Mouse (Mus musculus): ENCODE data around the gene Gm45208. TPM values are rescaled to one million over a fixed set of nuclear protein-coding genes. Genes with fewer than 3 reads are reported as not detected.

Gm45208 gene
- not detected for polyA plus RNA-seq (2017; shearing (Covaris generic))

GRCm38 (mm10) chrX:7721514-7722281, at the start of gene Gm45208:
Gene Gm45208 (plus strand): TSS chrX:7722245.

DNA sequence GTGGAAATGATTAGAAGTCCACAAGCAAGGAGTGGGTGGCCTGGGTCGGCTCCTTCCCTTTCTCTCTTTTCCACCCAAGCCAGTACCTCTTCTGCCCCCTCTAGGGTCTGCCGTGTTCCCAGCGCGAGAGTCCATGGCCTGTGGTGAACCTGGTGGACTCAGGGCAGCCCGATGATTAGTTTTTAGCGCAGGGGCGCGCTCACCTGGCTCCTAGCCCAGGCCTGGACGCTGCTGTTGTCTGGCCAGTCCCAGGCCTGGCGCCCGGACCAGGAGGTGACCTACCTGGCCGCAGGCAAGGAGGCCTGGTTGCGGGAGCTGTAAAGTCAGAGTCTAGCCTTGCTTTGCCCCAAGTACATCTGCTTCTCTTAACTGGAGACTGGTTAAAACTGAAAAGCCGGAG, 41.2 kb upstream of the Gm45208 start, which contains the start of gene Magix:
Gene Magix, minus strand, starts transcription at position 388 of the 400 bp plus-strand sequence.

DNA sequence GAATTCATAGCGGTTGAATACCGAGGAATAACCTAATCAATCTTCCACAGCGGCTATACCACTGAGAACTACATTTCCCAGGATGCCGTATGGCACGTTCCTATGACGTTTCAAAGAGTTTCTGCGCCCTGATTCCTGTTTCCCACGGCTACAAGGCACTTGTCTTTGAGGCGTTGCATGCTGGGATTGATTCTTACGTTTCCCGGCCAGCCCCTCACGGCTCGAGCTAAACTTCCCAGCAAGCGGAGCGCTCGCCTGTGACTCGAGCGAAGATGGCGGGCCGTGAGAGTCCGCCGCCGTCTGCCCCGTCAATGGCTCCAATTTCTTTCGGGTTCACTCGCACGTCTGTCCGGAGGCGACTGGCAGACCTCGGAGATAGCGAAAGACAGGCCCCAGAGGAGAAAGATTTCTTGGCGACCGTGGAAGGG, 25.1 kb upstream of the Gm45208 start, which contains the start of gene Gpkow:
Gene Gpkow, plus strand, starts transcription at position 178 of the 428 bp plus-strand sequence.

DNA sequence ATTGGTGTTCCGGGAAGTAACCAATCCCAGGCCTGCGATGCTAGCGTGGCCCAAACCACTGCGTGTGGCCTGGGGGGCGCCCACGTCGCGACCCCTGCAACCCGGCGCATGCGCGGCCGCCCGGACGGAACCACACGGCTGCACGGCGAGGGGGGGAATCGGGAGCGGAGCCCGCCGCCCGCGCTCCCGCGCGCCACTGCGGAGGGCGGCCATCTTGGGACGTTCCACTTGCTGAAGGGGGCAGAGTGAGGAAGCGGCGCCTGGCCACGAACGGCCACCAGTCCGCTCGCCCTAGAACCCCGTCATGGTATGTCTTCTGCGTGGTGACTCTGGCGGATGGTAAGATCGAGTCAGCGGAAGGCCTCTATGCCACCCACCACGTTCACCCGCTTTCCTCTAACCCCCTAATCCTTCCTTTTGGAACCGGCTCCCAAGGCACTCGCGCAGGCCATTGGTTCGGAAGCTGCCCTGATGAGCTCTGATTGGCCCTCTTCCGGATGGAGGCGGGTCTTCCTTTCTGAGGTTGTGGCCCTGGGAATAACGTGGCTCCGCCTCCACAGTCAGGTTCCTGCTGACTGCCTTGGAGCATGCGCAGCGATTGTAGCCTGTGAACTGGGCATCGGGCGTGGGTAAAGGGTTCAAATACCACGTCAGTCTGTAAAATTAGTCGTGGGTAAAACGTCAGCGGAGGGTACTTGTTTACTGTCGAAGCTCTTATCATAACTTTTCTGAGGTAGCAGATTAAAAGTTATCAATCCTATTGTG, 7.7 kb upstream of the Gm45208 start, which contains the start of gene Wdr45:
Gene Wdr45, plus strand, starts transcription at position 199 of the 765 bp plus-strand sequence.

DNA sequence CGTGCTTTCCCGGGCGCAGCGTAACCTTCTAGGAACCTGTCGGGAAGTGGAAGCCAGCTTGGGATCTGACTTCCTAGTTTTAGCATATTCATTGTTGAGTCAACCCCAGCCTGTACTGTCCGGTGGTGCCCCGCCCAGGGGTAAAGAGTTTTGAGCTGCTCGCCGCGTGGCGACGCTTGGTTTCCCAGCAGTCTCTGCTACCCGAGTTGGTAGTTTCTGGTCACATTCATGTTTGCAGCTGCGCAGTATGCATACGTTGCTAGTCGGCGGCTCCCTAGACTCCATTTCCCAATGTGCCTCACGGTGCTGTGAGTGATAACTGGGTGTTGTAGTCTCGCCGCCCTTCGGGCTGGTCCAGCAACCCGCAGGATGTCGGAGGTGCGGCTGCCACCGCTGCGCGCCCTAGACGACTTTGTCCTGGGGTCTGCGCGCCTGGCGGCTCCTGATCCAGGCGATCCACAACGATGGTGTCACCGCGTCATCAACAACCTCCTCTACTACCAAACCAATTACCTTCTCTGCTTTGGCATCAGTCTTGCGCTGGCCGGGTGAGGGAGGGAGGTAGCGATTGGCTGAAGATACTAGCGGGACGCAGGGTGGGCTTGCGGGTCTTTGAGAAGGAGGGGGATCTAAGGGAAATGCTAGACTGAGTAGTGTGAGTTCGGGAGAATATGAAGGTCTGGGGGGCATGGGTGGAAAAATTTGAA, 6.3 kb downstream of the Gm45208 start, which contains the start of gene Praf2:
Gene Praf2, plus strand, starts transcription at position 225 of the 707 bp plus-strand sequence.

GRCm38 (mm10) chrX:7750432-7751116, 28.5 kb downstream of the Gm45208 start, which contains the start of gene Ccdc120:
Gene Ccdc120 (minus strand): TSS chrX:7750905.

GRCm38 (mm10) chrX:7762137-7762920, 40.3 kb downstream of the Gm45208 start, which contains the start of gene Tfe3:
Gene Tfe3 (plus strand): TSS chrX:7762560.

Other genes with a start within 250 kb of the Gm45208 start
- gene Foxp3, start 148.6 kb upstream of the Gm45208 start, polyA plus RNA-seq (2017; shearing (Covaris generic)): 100 to 1,000 TPM; 107 to 116 TPM
- gene Ppp1r3f, start 148.0 kb upstream of the Gm45208 start, polyA plus RNA-seq (2017; shearing (Covaris generic)): 10 to 100 TPM; 18.9 to 19.4 TPM
- 10 to 100 TPM; 26.9 to 33.1 TPM for gene Ccdc22, start 116.7 kb upstream of the Gm45208 start, polyA plus RNA-seq (2017; shearing (Covaris generic))
- under 1 TPM; 0.43 to 0.66 TPM for gene Cacna1f, start 115.2 kb upstream of the Gm45208 start, polyA plus RNA-seq (2017; shearing (Covaris generic))
- 10 to 100 TPM; 11.7 to 11.9 TPM for gene Syp, start 83.8 kb upstream of the Gm45208 start, polyA plus RNA-seq (2017; shearing (Covaris generic))
- gene Prickle3, start 65.0 kb upstream of the Gm45208 start, polyA plus RNA-seq (2017; shearing (Covaris generic)): 10 to 100 TPM; 28.9 to 30.0 TPM
- gene Plp2, start 50.9 kb upstream of the Gm45208 start, polyA plus RNA-seq (2017; shearing (Covaris generic)): 10 to 100 TPM; 89.2 to 98.4 TPM
- gene Magix, start 41.0 kb upstream of the Gm45208 start, polyA plus RNA-seq (2017; shearing (Covaris generic)): not detected
- 10 to 100 TPM; 52.1 to 78.0 TPM for gene Gpkow, start 25.1 kb upstream of the Gm45208 start, polyA plus RNA-seq (2017; shearing (Covaris generic))
- gene Wdr45, start 7.9 kb upstream of the Gm45208 start, polyA plus RNA-seq (2017; shearing (Covaris generic)): 10 to 100 TPM; 75.7 to 78.1 TPM
- gene Praf2, start 6.2 kb downstream of the Gm45208 start, polyA plus RNA-seq (2017; shearing (Covaris generic)): 10 to 100 TPM; 36.2 to 40.3 TPM
- under 1 TPM; 0.11 to 0.55 TPM for gene Ccdc120, start 28.7 kb downstream of the Gm45208 start, polyA plus RNA-seq (2017; shearing (Covaris generic))
- gene Tfe3, start 40.3 kb downstream of the Gm45208 start, polyA plus RNA-seq (2017; shearing (Covaris generic)): 10 to 100 TPM; 30.6 to 35.2 TPM
- 10 to 100 TPM; 95.0 to 98.3 TPM for gene Gripap1, start 67.5 kb downstream of the Gm45208 start, polyA plus RNA-seq (2017; shearing (Covaris generic))
- 1 to 10 TPM in 1 of 2 experiments, under 1 TPM in 1; 0.69 to 2.4 TPM for gene Kcnd1, start 100.0 kb downstream of the Gm45208 start, polyA plus RNA-seq (2017; shearing (Covaris generic))
- gene Otud5, start 119.1 kb downstream of the Gm45208 start, polyA plus RNA-seq (2017; shearing (Covaris generic)): 100 to 1,000 TPM; 196 to 198 TPM
- 10 to 100 TPM; 51.7 to 86.2 TPM for gene Pim2, start 156.0 kb downstream of the Gm45208 start, polyA plus RNA-seq (2017; shearing (Covaris generic))
- gene Slc35a2, start 161.8 kb downstream of the Gm45208 start, polyA plus RNA-seq (2017; shearing (Covaris generic)): 10 to 100 TPM; 39.3 to 39.5 TPM
- 100 to 1,000 TPM; 144 to 146 TPM for gene Pqbp1, start 177.0 kb downstream of the Gm45208 start, polyA plus RNA-seq (2017; shearing (Covaris generic))
- gene Timm17b, start 177.1 kb downstream of the Gm45208 start, polyA plus RNA-seq (2017; shearing (Covaris generic)): 100 to 1,000 TPM; 130 to 136 TPM
- gene Gm10491, start 185.6 kb downstream of the Gm45208 start, polyA plus RNA-seq (2017; shearing (Covaris generic)): not detected
- gene Gm10490, start 187.3 kb downstream of the Gm45208 start, polyA plus RNA-seq (2017; shearing (Covaris generic)): not detected
- under 1 TPM in 1 of 2 experiments, not detected in 1; 0.38 TPM for gene Pcsk1n, start 197.6 kb downstream of the Gm45208 start, polyA plus RNA-seq (2017; shearing (Covaris generic))
- under 1 TPM in 1 of 2 experiments, not detected in 1; 0.44 TPM for gene Eras, start 206.4 kb downstream of the Gm45208 start, polyA plus RNA-seq (2017; shearing (Covaris generic))
- gene Hdac6, start 225.6 kb downstream of the Gm45208 start, polyA plus RNA-seq (2017; shearing (Covaris generic)): 10 to 100 TPM; 13.0 to 14.0 TPM

Measured in inflammation-experienced regulatory T-cells (primary cell).